Mouse (Mus musculus) embryo, embryonic 11.5 days (tissue): ENCODE data around the gene Marf1.
"Not testable (repeated sequence)": the region's sequence is repeated elsewhere in the genome, so short reads cannot be mapped to it uniquely, and the experiment has no call there.

ENCODE experiments used
- DNase-seq: peaks from one replicate; pipeline ENCODE4 v3.0.0-alpha.2; 2012; ENCODE audit warnings: low read depth, low spot score

Marf1 gene

DNA sequence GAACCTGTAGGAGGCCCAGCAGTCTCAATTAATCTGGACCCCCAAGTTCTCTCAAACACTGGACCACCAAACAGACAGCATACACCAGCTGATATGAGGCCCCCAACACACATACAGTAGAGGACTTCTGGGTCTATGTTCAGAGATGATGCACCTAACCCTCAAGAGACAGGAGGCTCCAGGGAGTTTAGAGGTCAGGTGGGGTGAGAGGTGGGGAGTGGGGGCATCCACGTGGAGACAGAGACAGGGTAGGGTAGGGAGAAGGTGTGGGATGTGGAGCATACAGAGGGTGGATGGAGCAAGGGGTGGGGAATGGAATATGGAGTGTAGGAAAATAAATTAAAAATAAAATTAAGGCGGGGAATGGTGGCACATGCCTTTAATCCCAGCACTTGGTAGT lies 94.5 kb downstream of the Marf1 start:
- not testable (repeated sequence) for DNase-seq

DNA sequence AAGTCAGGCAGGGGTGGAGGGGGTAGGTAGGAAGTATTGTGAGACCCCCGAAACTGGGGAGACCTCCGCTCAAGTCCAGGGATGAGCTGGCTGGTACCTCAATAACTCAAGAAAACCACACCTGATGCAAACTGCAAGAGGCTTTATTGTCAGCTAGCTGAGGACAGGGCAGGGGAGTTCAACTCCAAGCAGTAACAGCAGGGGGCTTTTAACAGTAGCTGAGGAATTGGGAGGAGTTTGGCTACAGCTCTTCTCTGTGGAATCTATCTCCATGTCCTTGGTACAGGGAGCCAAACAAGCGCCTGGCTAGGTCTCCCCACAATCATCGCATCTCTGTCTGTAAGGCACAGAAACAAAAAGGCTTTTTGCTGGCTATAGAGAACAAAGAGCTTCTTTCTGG lies 96.6 kb downstream of the Marf1 start:
- DNase-seq: not testable (repeated sequence)

GRCm38 (mm10) chr16:14059869-14060268 lies 103.3 kb downstream of the Marf1 start:
- no peak for DNase-seq
